10 mouse cellular contexts compared by ENCODE assay signal in the genomic region with DNA sequence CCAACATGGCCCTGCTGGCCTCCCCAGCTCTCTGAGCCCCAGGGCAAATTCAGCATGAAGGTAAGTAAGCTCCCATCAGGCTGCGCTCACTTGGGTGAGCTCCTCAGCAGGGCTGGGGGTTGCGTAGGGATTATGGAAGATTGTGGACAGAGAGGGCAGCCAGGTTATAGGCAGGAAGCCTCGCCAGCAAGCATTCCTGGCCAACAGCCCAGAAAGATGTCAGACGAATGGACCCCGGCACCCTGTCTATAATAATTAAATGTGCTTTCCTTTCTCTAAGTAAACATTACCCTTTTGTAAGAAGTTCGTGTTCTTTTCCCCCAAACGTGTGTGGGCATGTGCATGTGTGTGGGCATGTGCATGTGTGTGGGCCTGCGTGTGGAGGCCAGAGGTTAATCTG. TPM values are rescaled to one million over a fixed set of nuclear protein-coding genes. Genes with fewer than 3 reads are reported as not detected.
DNase-seq lines count a peak whose midpoint lies in the region; ATAC-seq lines count a peak whose summit lies in the region.
"Had no signal": no experiment of that assay in that cellular context is flagged by ENCODE, and none has a peak within 500 bp of the region (broad histone marks: within the 10 kb centered on the region; RNA-seq: fewer than 3 reads in every experiment).

No protein-coding gene starts in this region.

- WGBS in hindbrain, embryonic 12.5 days, result 66% methylated on average over 8 of the region's 8 CpGs

- no peak overlapping the region for H3K9ac ChIP-seq in hindbrain, embryonic 12.5 days

- ATAC-seq in hindbrain, embryonic 12.5 days (ENCODE audit: low FRiP score), result no peak

- H3K4me3 ChIP-seq in hindbrain, embryonic 12.5 days, result no peak overlapping the region

- H3K27me3 ChIP-seq in hindbrain, embryonic 12.5 days, result peaks cover 23% of the 10 kb centered on the region

- no peak overlapping the region for H3K4me2 ChIP-seq in hindbrain, embryonic 12.5 days (replicated peaks)

- peaks cover 7% of the 10 kb centered on the region; the same call in 1 of the 2 replicates for H3K4me1 ChIP-seq in hindbrain, embryonic 12.5 days

- H3K36me3 ChIP-seq in hindbrain, embryonic 12.5 days, result no peaks in the 10 kb centered on the region

- intact Hi-C loops in heart, postnatal 25 days (cut with DNase I), result no loop called here

- DNase-seq in urinary bladder, postnatal 25 days (ENCODE audit: low spot score), result peak; percentile 24
- no peak for DNase-seq in urinary bladder, adult 2 months (ENCODE audit: low spot score)
- DNase-seq in heart, postnatal 25 days (ENCODE audit: low spot score), result peak; percentile 43
- DNase-seq in kidney, postnatal 4 days, result peak; percentile 76 to 83
- DNase-seq in cerebellum, adult 9-11 months, result no peak
- no peak for DNase-seq in layer of hippocampus, adult 11-12 months (ENCODE audit: low spot score)
- DNase-seq: cerebellum, adult 8-10 months; thymus, adult 18-20 months had no signal

- H3K9me3 ChIP-seq in hindbrain, embryonic 12.5 days (replicated peaks), result peaks cover 6% of the 10 kb centered on the region; the same call in 1 of the 2 replicates

- H3K27ac ChIP-seq in hindbrain, embryonic 12.5 days, result no peak overlapping the region

RNA-seq across cellular contexts. Expression of a gene that starts 1.4 kb away (rescaled TPM):
- polyA plus RNA-seq in urinary bladder, adult 2 months (2012; rRNA removed), result 95.1 and 129 TPM in 2 replicates
- 100 to 1,000 TPM; 298 to 316 TPM for total RNA-seq in heart, postnatal 25 days (2021)
- 49.1 and 57.9 TPM in 2 replicates for polyA plus RNA-seq in hindbrain, embryonic 12.5 days (2016; fragmentation: Nextera tagmentation; extraction: Ambion mirVana)
- total RNA-seq: megakaryocyte-erythroid progenitor cell, adult 5-6 weeks had no signal

RNA-seq across cellular contexts. Expression of a gene that starts 13.9 kb away (rescaled TPM):
- polyA plus RNA-seq in urinary bladder, adult 2 months (2012; rRNA removed), result 0.87 and 0.94 TPM in 2 replicates
- total RNA-seq in heart, postnatal 25 days (2021), result 10 to 100 TPM; 21.2 to 28.9 TPM
- polyA plus RNA-seq in hindbrain, embryonic 12.5 days (2016; fragmentation: Nextera tagmentation; extraction: Ambion mirVana), result 0.29 and 0.50 TPM in 2 replicates

RNA-seq across cellular contexts. Expression of a gene that starts 19.1 kb away (rescaled TPM):
- 0.10 and 0.14 TPM in 2 replicates for polyA plus RNA-seq in urinary bladder, adult 2 months (2012; rRNA removed)
- 100 to 1,000 TPM; 105 to 117 TPM for total RNA-seq in heart, postnatal 25 days (2021)
- polyA plus RNA-seq in hindbrain, embryonic 12.5 days (2016; fragmentation: Nextera tagmentation; extraction: Ambion mirVana), result not detected in 2 replicates
- total RNA-seq: megakaryocyte-erythroid progenitor cell, adult 5-6 weeks had no signal

Comparison
In these comparisons a context has a peak if more than half of its experiments do, and no peak if none do; other contexts are left out.
1. DNase-seq: peak in urinary bladder, postnatal 25 days (single experiment), heart, postnatal 25 days (single experiment) and kidney, postnatal 4 days (2 of 2); none in urinary bladder, adult 2 months (single experiment), cerebellum, adult 9-11 months (single experiment) and layer of hippocampus, adult 11-12 months (single experiment).